Mouse (Mus musculus) left cerebral cortex, postnatal 36 days (tissue): ENCODE data around the gene Mief2. TPM values are rescaled to one million over a fixed set of nuclear protein-coding genes. Genes with fewer than 3 reads are reported as not detected.

Experiments
- DNase-seq, 2 experiments: peaks; one replicate each; pipeline ENCODE4 v3.0.0; 2021 to 2022; ENCODE audit warnings: low spot score in 2 of 2, mixed read lengths in 1 of 2
- intact Hi-C: fragments of 180-260 bp; cut with DNase I; formaldehyde crosslinking; loops from one replicate; pipeline ENCODE4 v1.15.1; 2025
- total RNA-seq, 2 experiments: library from RNA; stranded (reverse); gene quantifications; 2 replicates each; pipeline ENCODE4 v1.2.3; 2021

The Mief2 gene
- total RNA-seq, 2 experiments from 2014 or later, result 19.4 to 21.6 TPM

DNA sequence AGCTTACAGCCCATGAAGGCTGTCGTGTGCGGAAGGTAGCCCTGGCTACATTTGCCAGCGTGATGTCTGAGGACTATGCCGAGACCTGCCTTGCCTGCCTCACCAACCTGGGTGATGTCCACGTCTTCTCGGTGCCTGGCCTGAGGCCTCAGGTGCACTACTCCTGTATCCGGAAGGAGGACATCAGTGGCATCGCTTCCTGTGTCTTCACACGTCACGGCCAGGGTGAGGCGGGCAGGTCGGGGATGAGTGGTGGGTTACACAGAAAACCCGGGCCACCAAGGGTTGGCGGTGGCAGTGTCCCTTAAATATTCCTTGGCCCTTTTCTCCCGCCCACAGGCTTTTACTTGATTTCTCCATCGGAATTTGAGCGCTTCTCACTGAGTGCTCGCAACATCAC lies 16.2 kb upstream of the Mief2 start:
- DNase-seq, result peak in 1 of 2 experiments; percentile 3
- intact Hi-C loops, result no loop called here

DNA sequence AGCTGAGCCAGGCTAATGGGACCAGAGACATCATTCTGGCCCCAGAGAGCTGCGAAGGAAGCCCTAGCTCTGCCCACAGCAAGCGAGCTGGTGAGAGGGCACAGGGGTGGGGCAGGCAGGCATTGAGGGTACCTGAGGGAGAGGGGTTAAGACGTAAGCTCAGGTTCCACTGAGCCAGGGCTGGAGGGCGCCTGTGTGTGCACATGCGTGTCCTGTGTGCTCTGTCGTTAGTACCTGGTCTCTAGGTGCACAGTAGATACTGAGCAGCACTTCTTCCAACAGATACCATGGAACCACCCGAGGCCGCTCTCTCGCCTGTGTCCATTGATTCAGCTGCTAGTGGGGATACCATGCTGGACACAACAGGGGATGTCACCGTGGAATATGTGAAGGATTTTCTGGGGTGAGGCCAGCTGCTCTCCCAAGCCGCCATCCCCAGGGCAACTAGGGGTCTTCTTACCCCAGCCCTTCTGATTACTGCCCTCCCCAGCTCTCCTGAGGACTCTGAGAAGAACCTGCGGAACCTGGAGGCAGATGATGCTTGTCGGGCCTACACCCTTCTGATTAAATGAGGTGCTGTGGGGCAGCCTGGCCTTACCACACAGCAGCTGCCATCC lies 15.5 kb upstream of the Mief2 start:
- peak in 1 of 2 experiments; percentile 7 for DNase-seq

DNA sequence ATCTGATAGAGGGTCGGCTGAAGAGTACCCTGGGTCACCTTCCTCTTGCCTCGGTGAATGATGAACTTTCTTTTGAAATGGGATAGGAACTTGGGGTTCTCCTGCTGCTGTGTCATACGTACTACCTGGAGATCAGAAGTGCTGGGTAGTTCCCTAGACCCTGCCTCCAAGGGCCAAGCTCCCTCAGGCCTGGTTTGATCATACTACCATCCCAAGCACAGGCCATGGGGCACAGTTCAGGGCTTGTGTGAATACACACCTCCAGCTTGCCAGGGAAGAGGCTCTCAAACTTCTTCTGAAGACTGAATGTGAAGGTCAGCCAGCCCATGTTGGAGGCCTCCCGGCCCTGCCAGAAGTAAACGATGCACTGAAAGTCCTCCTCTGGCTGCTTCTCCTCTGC lies 12.4 kb upstream of the Mief2 start:
- no peak for DNase-seq
- intact Hi-C loops, result no loop called here

More for the DNA sequence above, 15.5 kb upstream of the Mief2 start:
- intact Hi-C loops, result no loop called here

DNA sequence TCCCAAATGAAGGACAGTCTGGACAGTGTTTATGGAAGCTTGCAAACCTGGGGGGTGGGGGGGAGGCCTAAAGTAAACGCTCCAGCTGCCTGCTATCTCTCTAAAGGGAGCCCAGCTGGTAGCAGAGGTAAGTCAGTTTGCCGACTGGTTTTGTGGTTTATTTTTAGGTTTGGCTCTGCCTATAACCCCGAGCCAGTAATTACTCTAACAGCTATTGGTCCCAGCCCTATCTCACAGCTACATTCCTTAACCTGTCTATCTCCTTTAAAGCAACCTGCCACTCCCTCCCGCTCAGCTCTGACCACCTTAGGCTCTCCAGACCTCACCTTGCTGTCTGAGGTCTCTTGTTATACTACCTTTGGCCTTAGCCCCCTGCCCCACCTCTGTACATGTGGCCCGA lies 8.9 kb upstream of the Mief2 start:
- intact Hi-C loops, result no loop called here
- DNase-seq, result no peak

DNA sequence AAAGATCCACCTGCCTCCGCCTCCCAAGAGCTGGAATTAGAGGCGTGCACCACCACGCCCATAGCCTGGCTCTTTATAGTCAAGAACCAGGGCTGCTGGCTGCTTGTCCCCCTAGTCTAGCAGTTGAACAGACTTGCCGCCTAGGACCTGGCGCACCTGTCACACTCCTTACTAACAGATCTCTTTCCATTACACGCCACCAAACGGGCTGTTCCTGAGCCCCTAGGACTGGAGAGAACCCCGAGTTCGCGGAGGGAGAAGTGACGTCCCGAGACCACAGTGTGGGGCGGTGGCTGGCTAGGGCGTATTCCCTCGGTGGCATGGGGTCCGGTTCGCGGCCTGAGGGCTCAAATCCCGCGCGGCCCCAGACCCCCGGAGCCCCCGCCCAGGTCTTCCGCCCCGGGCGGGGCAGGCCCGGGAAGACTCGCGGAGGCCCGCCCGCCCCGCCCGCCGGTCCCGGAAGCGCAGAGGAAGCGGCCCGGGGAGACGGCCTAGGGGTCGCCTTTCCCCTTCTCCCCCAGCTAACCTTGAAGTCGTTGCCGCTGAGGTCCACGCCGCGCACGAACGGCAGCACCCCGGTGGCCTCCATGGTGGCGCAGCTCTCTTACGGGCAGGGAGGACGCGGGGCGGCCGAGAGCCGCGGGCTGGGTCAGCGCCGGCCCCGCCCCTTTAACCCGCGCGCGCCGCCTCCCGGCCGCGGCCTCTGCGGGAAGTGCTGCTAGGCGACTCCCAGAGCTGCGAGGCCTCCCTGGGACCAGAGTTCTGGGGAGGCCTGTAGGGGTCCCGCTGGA lies 1.4 kb upstream of the Mief2 start, which contains the start of gene Flii:
Gene Flii, minus strand, starts transcription at position 663 of the 791 bp plus-strand sequence.
- intact Hi-C loops, result loop anchor here (2.0 kb wide), 1 partner anchor 28 kb away; the partner anchor contains the start of gene Llgl1

DNA sequence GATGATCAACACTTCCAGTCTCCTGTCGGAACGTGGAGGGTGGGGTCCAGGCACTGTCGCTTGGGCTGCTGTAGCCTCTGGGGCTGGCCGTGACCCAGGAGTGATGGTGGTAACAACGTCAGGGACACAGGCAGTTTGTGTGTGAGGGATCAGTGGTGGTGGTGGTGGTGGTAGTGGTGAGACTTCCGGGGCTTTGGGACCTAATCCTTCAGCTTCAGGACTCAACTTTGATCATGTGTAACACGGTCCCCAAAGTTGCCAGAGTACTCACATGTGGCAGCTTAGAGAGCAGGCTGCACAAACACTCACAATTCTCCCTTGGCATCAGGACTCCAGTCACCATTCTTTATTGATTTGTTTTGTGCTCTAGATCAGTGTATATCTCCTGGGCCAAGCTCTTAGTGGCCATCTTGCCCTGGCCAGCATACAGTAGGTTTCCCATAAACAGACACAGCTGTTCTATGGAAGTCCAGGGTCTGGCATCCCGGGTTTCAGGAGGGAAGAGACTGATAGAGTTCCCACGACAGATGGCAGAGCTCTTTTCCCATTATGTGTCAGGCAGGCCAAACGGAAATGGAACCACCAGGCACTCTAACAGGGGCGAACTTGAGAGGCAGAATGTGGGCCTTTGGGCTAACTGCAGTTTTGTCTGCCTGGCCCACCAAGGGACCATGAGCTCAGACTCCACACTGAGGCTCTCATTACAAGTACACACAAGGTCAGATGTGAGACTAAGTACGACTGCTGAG lies 632 bp upstream of the Mief2 start:
- intact Hi-C loops, result loop anchor here (2.0 kb wide), 1 partner anchor 29 kb away; the partner anchor contains the start of gene Llgl1
- no peak for DNase-seq

More for the DNA sequence above, 1.4 kb upstream of the Mief2 start, which contains the start of gene Flii:
- DNase-seq, result peak; percentile 73 to 78

DNA sequence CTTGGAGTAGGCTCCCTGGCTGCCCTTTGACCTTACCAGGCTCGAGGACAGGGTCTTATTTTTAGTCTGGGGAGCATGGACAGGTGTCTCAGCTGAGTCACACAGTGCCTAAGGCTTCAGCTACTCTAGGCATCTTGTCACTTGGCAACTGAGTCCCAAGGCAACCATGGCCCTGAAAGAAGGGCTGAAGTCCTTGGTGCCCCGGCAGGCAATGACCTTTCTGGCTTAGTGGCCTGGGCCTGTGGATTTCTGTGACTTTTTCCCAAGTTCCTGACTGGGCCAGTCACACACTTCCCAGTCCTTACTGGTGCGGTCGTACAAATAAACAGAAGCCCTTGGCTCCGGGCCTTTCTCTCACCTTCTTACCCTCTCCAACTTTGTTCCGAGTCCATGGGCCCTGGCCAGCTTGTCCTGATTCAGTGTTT lies 1.0 kb downstream of the Mief2 start:
- DNase-seq, result no peak
- intact Hi-C loops, result no loop called here

DNA sequence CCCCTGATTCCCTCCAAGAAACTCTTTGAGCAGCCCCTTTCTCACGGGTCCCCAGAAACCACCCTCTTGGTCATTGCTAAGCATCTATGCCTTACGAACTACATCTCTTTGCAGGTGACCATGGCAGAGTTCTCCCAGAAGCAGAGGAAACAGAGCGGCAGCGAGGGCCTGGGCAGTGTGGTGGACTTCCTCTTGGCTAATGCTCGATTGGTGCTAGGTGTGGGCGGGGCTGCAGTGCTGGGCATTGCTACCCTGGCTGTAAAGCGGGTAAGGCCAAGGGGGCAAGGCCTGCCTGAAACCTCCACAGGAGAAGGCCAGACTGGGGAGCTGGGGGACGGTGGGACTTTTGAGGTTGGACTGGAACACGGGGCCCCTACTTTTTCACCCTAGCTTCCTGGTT lies 2.0 kb downstream of the Mief2 start:
- intact Hi-C loops, result no loop called here
- DNase-seq, result no peak

DNA sequence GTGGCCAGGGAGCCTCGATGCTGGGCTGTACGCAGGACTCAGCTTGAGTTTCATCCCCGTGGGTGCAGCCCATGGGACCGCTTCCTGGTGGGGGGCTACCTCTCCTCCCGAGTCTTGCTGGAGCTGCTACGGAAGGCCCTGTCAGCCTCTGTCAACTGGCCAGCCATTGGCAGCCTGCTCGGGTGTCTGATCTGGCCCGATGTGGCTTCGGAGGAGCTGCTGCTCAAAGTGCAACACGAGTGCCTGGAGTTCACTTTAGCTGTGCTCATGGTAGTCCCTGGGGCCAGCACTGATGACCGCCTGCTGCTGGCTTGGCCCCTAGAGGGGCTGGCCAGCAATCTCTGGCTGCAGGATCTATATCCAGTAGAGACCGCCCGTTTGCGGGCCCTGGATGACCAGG lies 3.1 kb downstream of the Mief2 start:
- intact Hi-C loops, result no loop called here
- DNase-seq, result no peak

DNA sequence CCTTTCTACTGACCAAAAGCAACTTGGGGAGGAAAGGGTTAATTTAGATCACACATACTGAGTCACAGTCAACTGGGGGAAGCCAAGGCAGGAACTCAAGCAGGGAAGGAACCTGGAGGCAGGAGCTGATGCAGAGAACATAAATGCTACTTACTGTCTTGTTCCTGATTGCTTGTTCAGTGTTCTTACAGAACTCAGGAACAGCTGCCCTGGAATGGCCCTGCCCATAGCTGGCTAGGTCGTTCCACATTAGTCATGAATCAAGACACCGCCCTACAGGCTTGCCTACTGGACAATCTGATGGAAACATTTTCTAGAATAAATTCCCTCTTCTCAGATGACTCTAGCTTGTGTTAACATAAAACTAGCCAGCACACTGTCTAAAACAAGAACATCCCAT lies 6.0 kb downstream of the Mief2 start:
- intact Hi-C loops, result no loop called here
- DNase-seq, result no peak

DNA sequence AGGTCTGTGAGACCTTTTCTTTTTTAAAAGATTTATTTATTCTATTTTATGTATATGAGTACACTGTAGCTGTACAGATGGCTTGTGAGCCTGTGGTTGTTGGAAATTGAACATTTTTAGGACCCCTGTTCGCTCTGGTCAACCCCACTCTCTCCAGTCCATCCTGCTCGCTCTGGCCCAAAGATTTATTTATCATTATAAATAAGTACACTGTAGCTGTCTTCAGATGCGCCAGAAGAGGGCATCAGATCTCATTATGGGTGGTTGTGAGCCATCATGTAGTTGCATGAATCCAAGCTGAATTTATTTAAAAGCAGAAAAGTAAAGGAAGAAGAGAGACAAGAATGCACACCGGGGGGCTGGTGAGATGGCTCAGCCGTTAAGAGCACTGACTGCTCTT lies 7.0 kb downstream of the Mief2 start:
- intact Hi-C loops, result no loop called here
- DNase-seq, result no peak

DNA sequence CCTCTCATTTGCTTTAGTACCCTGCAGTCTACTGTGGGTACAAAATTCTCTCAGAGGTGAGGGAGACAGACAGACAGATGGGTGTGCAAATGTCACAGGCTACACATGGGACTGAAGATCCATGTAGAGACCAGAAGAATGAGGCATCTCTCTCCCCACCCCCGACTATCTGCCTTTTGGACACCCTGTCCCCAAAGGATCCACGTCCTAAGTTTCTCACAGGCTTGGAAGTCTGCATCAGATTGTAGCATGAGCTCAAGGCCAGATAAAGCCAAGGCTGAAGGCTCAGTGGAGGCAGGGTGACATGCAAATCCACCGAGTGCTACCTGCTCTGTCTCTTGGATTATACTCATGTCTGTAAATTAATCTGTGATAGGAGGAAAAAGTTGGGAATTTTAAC lies 8.3 kb downstream of the Mief2 start:
- DNase-seq, result no peak
- intact Hi-C loops, result no loop called here

DNA sequence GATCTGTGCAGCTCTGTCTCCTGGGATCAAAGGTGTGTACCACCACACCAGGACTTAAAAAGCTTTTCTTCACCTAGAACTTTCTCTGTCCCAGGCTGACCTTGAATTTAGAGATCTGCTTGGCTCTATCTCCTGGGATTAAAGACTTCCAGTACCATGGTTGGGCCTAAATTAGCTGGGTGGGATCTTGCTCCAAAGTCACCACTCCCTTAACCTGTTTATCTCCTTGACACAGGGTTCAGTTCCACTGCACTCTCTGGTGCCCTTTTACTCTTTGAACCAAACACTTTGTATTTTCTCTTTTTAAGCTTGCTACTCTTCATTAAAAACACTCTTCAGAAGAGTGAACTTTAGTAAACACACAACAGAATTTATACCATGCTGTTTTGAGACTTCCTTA lies 9.3 kb downstream of the Mief2 start:
- intact Hi-C loops, result no loop called here
- no peak for DNase-seq

DNA sequence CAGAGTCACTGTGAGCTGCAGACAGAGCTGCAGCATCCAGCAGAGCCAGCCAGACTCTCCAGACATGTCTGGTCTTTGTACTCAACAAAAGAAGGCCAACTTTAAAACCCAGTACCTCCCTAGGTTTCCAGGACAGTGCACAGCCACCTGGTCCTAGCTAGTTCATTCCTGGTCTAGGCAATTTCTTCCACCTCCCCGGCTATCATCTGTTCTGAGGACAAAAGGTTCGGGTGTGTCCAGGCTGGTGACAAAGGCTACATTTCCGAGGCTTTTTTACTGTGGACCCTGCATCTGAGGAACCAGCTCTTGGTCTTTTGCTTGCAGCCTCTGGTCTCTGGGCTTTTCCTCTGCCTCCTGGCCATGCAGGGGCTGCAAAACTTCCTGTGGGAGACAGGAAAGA lies 12.1 kb downstream of the Mief2 start:
- DNase-seq, result no peak
- intact Hi-C loops, result no loop called here

DNA sequence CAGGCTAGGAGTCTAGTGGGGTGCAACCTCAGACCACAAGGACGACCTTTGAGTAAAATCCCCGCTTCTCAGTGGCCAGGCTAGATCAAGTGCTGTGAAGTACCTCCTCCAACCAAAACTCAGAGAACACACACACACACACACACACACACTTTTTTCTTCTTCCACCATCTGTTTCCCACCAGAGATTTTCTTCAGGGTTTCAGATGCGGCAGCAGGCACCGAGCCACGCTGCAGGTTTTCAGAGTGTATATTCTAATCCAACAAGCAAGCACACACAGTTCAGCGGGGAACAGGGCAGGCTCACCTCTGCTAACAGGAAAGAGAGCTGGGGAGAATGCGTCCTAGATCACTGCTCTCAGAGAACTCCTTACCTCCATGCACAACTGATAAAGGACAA lies 27.4 kb downstream of the Mief2 start:
- DNase-seq, result peak in 1 of 2 experiments; percentile 16
- intact Hi-C loops, result no loop called here

DNA sequence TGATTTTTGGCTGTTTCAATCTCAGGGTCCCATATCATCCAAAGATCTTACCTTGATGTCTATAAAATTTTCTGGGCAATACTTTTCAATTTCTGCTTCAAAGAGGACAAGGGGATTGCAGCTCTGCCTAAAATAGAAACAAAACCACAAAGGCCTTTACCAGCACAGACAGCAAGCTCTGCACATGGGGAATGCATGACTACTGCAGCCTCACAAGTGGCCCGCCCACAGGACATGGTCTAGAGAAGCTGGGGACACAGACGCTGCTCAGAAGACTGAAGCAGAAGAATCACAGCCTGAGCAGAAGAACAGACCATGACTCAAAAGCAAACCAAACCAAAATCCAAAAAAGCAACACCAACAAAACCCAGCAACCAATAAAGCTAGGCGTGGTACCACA lies 33.5 kb downstream of the Mief2 start:
- no peak for DNase-seq
- intact Hi-C loops, result no loop called here

DNA sequence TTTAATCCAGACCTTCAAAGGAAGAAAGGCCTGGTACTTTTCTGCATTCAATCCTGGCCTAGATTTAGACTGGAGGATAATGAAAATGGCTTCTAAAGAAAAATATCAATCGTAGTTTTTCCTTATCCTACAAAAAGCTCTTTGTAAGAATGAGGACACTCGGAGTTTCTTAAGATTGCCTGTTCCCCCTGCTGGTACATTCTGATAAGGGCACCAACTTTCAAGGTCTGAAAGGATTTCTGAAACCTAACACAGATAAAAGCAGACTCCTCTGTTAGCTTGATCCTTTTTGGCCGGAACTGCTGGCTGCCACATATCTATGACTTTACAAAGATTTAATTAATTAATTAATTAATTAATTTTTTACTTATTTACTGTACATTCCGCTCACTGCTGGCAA lies 38.8 kb downstream of the Mief2 start:
- intact Hi-C loops, result no loop called here
- no peak for DNase-seq

DNA sequence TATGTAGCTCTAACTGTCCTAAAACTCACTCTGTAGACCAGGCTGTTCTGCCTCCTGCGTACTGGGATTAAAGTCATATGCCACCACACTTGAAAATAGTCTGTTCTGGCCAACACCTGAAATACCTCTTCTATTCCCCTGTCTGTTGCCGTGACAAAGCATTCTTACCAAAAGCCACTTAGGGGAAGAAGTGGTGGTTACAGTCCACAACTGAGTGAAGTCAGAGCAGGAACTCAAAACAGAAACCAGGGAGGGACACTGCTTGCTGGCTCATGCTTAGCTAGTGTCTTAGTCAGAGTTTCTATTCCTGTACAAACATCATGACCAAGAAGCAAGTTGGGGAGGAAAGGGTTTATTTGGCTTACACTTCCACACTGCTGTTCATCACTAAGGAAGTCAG lies 41.1 kb downstream of the Mief2 start:
- DNase-seq, result no peak
- intact Hi-C loops, result no loop called here

DNA sequence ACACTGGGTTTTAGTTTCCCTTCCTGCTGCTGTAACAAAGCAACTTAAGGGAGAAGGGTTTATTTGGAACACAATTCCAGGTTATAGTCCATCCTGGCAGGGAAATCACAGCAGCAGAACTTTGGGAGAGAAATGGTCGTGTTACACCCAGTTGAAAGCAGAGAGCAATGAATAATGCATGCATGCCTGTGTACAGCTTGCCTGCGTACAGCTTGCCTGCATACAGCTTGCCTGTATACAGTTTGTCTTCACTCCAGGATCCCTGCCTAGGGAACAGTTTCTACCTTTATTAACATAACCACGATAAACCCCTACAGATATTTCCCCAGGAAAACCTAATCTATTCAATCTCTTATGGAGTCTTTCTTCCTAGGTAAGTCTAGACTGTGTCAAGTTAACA lies 42.6 kb downstream of the Mief2 start:
- DNase-seq, result no peak
- intact Hi-C loops, result no loop called here

DNA sequence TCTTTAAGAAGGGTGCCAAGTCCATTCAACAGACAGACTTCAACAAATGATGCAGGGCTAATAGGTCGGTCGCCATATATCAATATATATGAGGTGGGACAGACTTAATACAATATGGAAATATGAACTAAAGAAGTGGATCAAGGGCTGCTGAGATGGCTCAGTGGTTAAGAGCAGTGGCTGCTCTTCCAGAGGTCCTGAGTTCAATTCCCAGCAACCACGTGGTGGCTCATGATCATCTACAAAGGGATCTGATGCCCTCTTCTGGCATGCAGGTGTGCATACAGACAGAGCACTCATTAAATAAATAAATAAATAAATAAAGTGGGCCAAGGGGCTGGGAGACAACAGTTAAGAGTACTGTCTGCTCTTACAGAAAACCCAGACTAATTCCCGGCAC lies 44.0 kb downstream of the Mief2 start:
- intact Hi-C loops, result no loop called here

More for the DNA sequence above, 44.0 kb downstream of the Mief2 start:
- no peak for DNase-seq
